Mouse (Mus musculus): ENCODE measurements at regions not wholly inside any gene's neighbourhood (a gene's known extent, or its start where the extent isn't known, plus 50 kb on each side); places are given as distances from the start of the nearest gene placed in this dataset.

DNA sequence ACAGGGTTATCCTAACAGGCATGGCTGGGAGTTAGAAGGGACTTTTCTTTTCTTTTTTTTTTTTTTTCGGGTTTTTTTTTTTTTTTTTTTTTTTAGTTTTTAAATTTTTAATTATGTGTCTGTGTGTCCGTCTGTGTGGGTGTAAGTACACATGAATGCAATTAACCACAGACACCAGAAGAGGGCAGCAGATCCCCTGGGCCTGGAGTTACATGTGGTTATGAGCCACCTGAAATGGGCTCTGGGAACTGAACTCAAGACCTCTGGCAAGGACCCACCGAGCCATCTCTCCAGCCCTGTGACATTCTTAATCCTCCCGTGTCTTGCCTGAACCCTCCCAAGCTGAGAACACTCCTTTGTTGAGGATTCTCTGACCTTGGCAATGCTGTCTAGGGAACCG, 157.0 kb downstream of the Zfp36l2 start:
- no peak for DNase-seq (ENCODE audit: low spot score in 2 of 2)

DNA sequence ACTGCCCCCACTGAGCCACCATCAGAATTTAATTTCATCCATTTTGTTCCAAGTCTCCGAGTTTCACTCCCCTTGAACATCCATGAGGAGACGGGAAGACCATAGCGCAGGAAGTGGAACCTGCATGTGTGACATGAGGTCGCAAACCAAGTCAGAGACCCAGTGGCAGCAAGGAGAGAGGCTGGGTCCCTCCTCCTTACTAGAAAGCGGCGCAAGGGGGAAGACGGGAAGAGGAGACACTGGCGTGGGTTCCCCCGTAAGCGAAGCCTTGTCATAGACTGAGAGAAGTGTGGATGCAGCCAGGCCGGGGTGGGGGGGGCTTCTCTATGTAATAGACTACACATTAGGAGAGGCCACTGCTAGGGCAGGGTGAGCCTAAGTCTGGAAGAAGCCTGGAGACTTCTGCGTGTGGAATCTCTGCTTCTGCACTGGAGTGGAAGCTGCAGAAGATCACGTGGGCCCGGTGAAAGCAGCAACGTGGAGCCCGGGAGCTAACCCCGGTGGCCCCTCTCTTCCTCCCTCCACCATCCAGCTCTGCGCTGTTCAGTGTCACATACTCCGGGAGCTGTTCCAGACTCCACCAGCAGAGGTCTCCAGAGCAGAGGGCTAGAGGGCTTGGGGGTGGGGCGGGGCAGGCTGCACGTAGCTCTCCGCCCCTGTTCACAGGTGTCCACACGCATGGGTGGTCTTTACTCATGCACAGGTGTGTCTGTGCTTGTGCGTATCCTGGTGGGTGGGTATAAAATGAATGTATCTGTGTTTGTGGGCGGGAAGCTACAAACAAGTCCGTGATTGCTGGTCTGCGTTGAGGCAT, 159.4 kb downstream of the Zfp36l2 start:
- DNase-seq (ENCODE audit: low spot score in 2 of 2): peak; percentile 76 to 94

DNA sequence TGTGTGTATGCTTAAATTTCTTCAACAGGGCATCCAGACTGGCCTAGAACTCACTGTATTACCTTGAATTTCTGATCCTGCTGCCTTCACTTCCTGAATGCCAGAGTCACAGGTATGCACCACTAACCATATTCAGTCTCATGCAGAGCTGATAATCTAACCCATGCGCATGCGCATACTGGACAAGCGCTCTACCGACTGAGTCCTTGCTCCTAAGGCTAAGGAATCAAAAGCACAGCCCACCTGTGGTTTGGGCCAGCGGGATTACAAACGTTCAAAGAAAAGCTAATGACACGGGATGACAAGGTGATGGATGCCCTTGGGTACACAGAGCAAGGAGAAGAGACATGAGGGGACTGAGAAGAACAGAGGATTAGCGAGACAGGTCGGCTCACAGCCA, 160.5 kb downstream of the Zfp36l2 start:
- no peak for DNase-seq (ENCODE audit: low spot score in 2 of 2)

DNA sequence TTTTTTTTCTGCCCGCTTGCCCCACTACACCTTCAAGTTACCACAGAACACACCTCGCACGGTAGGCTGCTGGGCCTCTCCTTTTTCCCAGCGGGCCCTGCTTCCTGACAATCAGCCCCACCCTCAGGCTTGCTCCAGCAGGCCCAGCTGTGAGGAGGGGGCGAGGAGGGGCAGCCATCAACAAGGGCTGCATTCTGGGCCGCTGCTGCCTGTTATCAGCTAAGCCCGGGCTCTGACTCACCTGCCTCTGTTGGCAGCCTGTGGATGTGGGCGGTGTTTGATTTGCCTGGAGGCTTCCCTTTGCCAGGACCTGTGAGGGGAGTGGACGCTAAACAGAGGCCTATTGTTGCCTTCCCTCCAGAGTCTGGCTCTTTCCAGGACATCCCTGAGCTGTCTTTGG, 161.6 kb downstream of the Zfp36l2 start:
- peak; percentile 78 to 80 for DNase-seq (ENCODE audit: low spot score in 2 of 2)

GRCm38 (mm10) chr17:84022358-84022757, 165.4 kb downstream of the Zfp36l2 start:
- DNase-seq (ENCODE audit: low spot score in 2 of 2): no peak

- DNase-seq (ENCODE audit: low spot score in 2 of 2): no peak
Measured at GRCm38 (mm10) chr17:84018817-84019216, 168.9 kb downstream of the Zfp36l2 start.

- no peak for DNase-seq (ENCODE audit: low spot score in 2 of 2)
Measured at GRCm38 (mm10) chr17:84017891-84018290, 169.9 kb downstream of the Zfp36l2 start.

- no peak for DNase-seq (ENCODE audit: low spot score in 2 of 2)
Measured at GRCm38 (mm10) chr17:84014287-84015039, 166.7 kb upstream of the Haao start.

- no peak for DNase-seq (ENCODE audit: low spot score in 2 of 2)
Measured at GRCm38 (mm10) chr17:84010492-84011060, 162.8 kb upstream of the Haao start.

- DNase-seq (ENCODE audit: low spot score in 2 of 2): no peak
Measured at GRCm38 (mm10) chr17:84009966-84010365, 162.2 kb upstream of the Haao start.

- DNase-seq (ENCODE audit: low spot score in 2 of 2): no peak
Measured at GRCm38 (mm10) chr17:84009194-84009593, 161.4 kb upstream of the Haao start.

DNA sequence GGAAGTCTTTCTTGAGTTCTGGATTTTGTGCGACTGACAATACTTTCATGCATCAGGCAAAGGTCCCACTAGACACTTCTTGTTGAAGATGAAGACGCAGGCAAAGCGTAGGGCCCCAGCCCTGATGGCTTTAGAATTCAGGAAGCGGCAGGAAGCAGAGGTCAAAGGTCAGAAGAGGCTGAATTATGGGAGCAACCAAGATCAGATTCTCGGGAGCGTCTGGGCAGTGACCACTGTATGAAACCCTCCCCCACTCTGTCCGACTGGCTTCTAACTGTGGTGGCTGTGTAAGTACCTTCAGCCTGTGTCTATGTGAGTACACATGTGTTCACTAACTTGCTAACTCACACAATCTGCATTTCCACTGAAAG, 160.9 kb upstream of the Haao start:
- DNase-seq (ENCODE audit: low spot score in 2 of 2): no peak

- DNase-seq (ENCODE audit: low spot score in 2 of 2): no peak
Measured at GRCm38 (mm10) chr17:84008035-84008681, 160.4 kb upstream of the Haao start.

DNA sequence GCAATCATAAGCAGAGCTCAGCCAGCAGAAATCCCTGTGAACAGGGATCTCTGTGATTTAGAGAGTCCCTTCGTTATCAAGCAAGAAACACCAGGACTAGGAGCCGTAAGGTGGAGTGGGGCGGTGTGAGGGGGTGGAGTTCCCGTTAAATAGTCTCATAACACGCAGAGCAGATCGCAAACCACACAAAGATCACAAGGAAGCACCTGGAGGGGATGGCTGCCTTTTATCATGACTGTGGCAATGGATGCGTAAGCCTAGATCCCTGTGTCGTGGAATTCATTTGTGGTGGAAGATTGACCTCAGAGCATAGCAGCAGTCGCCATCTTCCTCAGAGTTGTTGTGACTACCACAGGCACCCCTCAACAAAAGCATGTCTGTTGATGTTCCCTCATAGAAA, 159.0 kb upstream of the Haao start:
- no peak for DNase-seq (ENCODE audit: low spot score in 2 of 2)

DNA sequence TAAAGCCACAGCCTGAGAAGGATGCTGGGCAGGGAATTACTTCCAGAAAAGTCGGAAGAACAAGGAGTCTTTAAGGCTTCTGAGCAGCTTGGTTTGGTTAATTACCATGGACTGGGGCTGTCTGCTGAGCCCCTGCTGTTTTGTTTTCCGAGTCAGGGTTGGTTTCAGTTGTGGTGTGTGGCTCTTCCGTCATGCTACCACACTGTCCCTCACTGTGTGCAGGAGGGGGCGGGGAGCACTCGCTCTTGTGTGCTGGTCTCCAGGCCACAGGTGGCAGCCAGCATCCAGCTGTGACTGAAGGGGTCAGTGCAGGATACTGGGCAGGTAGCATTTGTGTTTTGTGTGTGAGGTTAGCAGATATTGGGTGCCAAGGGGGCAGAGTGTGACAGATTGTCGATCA, 156.5 kb upstream of the Haao start:
- DNase-seq (ENCODE audit: low spot score in 2 of 2): no peak

DNA sequence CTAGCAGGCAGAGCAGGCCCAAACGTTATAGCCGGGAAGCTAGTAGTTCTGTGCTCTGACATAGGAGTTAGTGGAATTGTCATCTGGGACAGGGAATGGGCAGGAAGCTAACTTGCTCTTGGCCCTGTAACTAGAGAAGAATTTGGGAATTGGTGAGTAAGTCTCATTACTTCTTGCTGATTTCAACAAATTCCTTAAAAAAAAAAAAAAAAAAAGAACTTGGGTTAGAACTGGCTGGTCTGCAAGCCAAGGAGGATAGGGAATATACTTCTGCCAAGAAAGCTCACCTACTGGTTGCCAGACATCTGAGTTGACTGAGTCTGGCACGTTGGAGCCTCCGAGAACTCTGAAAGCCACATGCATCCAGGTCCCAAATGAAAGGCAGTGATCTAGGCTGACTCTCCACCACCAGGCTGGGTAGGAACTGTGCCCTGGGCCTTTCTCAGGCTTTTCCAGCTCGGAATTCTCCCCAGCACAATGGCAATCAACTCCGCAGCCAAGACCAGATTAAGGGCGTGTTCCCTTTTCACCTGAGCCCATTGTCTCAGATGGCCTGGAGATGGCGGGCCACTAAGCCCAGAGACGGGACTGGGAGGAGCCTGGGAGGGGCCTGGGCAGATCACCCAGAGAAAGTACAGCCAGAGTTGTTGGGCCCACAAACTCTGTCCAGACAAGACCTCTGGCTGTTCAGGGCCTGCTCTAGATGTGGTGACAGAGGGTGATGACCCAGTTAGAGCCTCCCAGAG, 155.9 kb upstream of the Haao start:
- no peak for DNase-seq (ENCODE audit: low spot score in 2 of 2)

DNA sequence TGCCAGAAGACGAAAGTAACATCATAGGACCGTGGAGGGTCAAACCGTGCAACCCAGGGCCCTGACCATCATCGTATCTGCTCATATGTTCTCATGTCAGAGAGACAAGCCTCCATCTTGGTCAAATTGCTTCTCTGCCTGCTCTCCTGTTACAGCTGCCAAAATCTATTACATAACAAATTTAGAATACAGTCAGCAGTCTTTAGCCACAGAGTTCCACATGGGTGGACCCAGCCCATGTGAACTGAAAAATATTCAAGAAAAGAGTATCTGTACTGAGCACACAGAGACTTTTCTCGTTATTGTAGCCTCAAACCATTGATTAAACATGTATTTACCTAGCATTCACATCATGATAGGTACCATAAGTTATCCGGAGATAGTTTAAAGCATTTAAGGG, 155.2 kb upstream of the Haao start:
- DNase-seq (ENCODE audit: low spot score in 2 of 2): no peak

DNA sequence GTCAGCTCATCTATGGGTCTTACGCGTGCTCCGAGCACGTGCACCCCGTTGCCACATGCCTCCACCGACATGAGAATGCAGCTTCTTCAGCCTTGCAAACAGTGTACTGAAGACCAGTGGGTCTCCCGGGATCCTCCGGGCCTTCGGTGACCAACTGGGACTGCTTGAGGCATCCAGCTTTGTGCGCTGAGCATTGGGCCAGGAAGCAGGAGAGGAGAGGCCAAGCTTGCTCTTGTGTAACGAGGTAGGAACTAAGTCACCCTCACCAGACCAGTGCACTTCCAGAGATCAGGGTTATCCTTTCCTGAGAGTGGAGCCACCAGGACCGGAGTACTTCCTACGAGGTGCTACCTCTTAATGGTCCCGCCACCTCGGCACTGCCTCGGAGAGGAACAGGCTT, 154.6 kb upstream of the Haao start:
- no peak for DNase-seq (ENCODE audit: low spot score in 2 of 2)

GRCm38 (mm10) chr17:84000115-84000514, 152.4 kb upstream of the Haao start:
- DNase-seq (ENCODE audit: low spot score in 2 of 2): no peak

- DNase-seq (ENCODE audit: low spot score in 2 of 2): no peak
Measured at GRCm38 (mm10) chr17:83998972-83999545, 151.3 kb upstream of the Haao start.

- DNase-seq (ENCODE audit: low spot score in 2 of 2): no peak
Measured at GRCm38 (mm10) chr17:83998341-83998740, 150.6 kb upstream of the Haao start.

Data from urinary bladder, postnatal 4 days (tissue).